Mouse (Mus musculus) kidney, postnatal 10 days (tissue): Measurements from ENCODE around the gene Olfr514.

Experiments
- DNase-seq: peaks from one replicate; pipeline ENCODE4 v3.0.0; 2021; ENCODE audit warnings: mixed read lengths

The Olfr514 gene

GRCm38 (mm10) chr7:108825897-108826296 lies at the start of gene Olfr514:
TSS of gene Olfr514 (minus strand) at chr7:108825997.
- no peak for DNase-seq

- no peak for DNase-seq
These were observed 46.5 kb upstream of the Olfr514 start, which contains the start of gene Olfr517 for GRCm38 (mm10) chr7:108872279-108872678. TSS of gene Olfr517 (minus strand) at chr7:108872379.

- no peak for DNase-seq
These were observed 24.6 kb upstream of the Olfr514 start, which contains the start of gene Olfr516 for GRCm38 (mm10) chr7:108850429-108850828. TSS of gene Olfr516 (minus strand) at chr7:108850529.

GRCm38 (mm10) chr7:108814593-108815215 lies 11.1 kb downstream of the Olfr514 start:
- DNase-seq: peak; percentile 31

GRCm38 (mm10) chr7:108797205-108797933 lies 28.4 kb downstream of the Olfr514 start:
- DNase-seq: no peak
